Mouse (Mus musculus): ENCODE measurements at regions not wholly inside any gene's neighbourhood (a gene's known extent, or its start where the extent isn't known, plus 50 kb on each side); places are given as distances from the start of the nearest gene placed in this dataset.
"Not testable (repeated sequence)": the region's sequence is repeated elsewhere in the genome, so short reads cannot be mapped to it uniquely, and the experiment has no call there.

- TF ChIP-seq POLR2A (IDR thresholded peaks at IDR 0.05; ENCODE audit: control insufficient read depth, low read depth, low read length) (no peak), CTCF (IDR thresholded peaks at IDR 0.05; ENCODE audit: control insufficient read depth, insufficient read depth, insufficient replicate concordance, low read depth, low read length) (no peak)
- Histone ChIP-seq H3K4me1 (ENCODE audit: control insufficient read depth, insufficient read depth, low read length) (peaks cover 6% of the 10 kb centered on the region), H3K27ac (ENCODE audit: control insufficient read depth, insufficient read depth, low read depth, low read length) (no peak overlapping the region), H3K36me3 (ENCODE audit: control insufficient read depth, insufficient read depth, low read length) (no peaks in the 10 kb centered on the region), H3K27me3 (ENCODE audit: control insufficient read depth, insufficient read depth, low read length) (no peaks in the 10 kb centered on the region; the same call in 1 of the 2 replicates), H3K4me3 (ENCODE audit: control insufficient read depth, low read depth, low read length) (no peak overlapping the region)
Observed at GRCm38 (mm10) chr5:129282133-129282532, 185.6 kb downstream of the Adgrd1 start.

- Histone ChIP-seq H3K27me3 (ENCODE audit: control insufficient read depth, insufficient read depth, low read length) (no peaks in the 10 kb centered on the region; the same call in 1 of the 2 replicates), H3K4me1 (ENCODE audit: control insufficient read depth, insufficient read depth, low read length) (peaks cover 6% of the 10 kb centered on the region), H3K4me3 (ENCODE audit: control insufficient read depth, low read depth, low read length) (no peak overlapping the region), H3K36me3 (ENCODE audit: control insufficient read depth, insufficient read depth, low read length) (no peaks in the 10 kb centered on the region), H3K27ac (ENCODE audit: control insufficient read depth, insufficient read depth, low read depth, low read length) (no peak overlapping the region)
- TF ChIP-seq CTCF (IDR thresholded peaks at IDR 0.05; ENCODE audit: control insufficient read depth, insufficient read depth, insufficient replicate concordance, low read depth, low read length) (no peak), POLR2A (IDR thresholded peaks at IDR 0.05; ENCODE audit: control insufficient read depth, low read depth, low read length) (no peak)
Observed at GRCm38 (mm10) chr5:129282826-129283225, 186.3 kb downstream of the Adgrd1 start.

- no peak for TF ChIP-seq CTCF (IDR thresholded peaks at IDR 0.05; ENCODE audit: control insufficient read depth, insufficient read depth, insufficient replicate concordance, low read depth, low read length)
- no peak for TF ChIP-seq POLR2A (IDR thresholded peaks at IDR 0.05; ENCODE audit: control insufficient read depth, low read depth, low read length)
- Histone ChIP-seq H3K4me1 (ENCODE audit: control insufficient read depth, insufficient read depth, low read length) (peaks cover 6% of the 10 kb centered on the region), H3K27ac (ENCODE audit: control insufficient read depth, insufficient read depth, low read depth, low read length) (no peak overlapping the region), H3K4me3 (ENCODE audit: control insufficient read depth, low read depth, low read length) (no peak overlapping the region), H3K27me3 (ENCODE audit: control insufficient read depth, insufficient read depth, low read length) (no peaks in the 10 kb centered on the region; the same call in 1 of the 2 replicates), H3K36me3 (ENCODE audit: control insufficient read depth, insufficient read depth, low read length) (no peaks in the 10 kb centered on the region)
Observed at GRCm38 (mm10) chr5:129287481-129287880, 190.9 kb downstream of the Adgrd1 start.

- not testable (repeated sequence) for H3K4me1 ChIP-seq (ENCODE audit: control insufficient read depth, insufficient read depth, low read length)
Observed at GRCm38 (mm10) chr5:129292821-129293220, 196.3 kb downstream of the Adgrd1 start.

GRCm38 (mm10) chr5:129294861-129295542 is 198.5 kb downstream of the Adgrd1 start:
- H3K27ac ChIP-seq (ENCODE audit: control insufficient read depth, insufficient read depth, low read depth, low read length); H3K4me3 ChIP-seq (ENCODE audit: control insufficient read depth, low read depth, low read length); H3K36me3 ChIP-seq (ENCODE audit: control insufficient read depth, insufficient read depth, low read length); H3K27me3 ChIP-seq (ENCODE audit: control insufficient read depth, insufficient read depth, low read length); H3K4me1 ChIP-seq (ENCODE audit: control insufficient read depth, insufficient read depth, low read length): not testable (repeated sequence)

More at GRCm38 (mm10) chr5:129292821-129293220, 196.3 kb downstream of the Adgrd1 start:
- not testable (repeated sequence) for H3K4me3 ChIP-seq (ENCODE audit: control insufficient read depth, low read depth, low read length); H3K27me3 ChIP-seq (ENCODE audit: control insufficient read depth, insufficient read depth, low read length); H3K27ac ChIP-seq (ENCODE audit: control insufficient read depth, insufficient read depth, low read depth, low read length); H3K36me3 ChIP-seq (ENCODE audit: control insufficient read depth, insufficient read depth, low read length)

GRCm38 (mm10) chr5:129297657-129298349 is 201.3 kb downstream of the Adgrd1 start:
- Histone ChIP-seq H3K27me3 (ENCODE audit: control insufficient read depth, insufficient read depth, low read length) (no peaks in the 10 kb centered on the region), H3K4me3 (ENCODE audit: control insufficient read depth, low read depth, low read length) (no peak overlapping the region), H3K36me3 (ENCODE audit: control insufficient read depth, insufficient read depth, low read length) (no peaks in the 10 kb centered on the region), H3K27ac (ENCODE audit: control insufficient read depth, insufficient read depth, low read depth, low read length) (no peak overlapping the region), H3K4me1 (ENCODE audit: control insufficient read depth, insufficient read depth, low read length) (peaks cover 5% of the 10 kb centered on the region; the same call in 1 of the 2 replicates)
- TF ChIP-seq POLR2A (IDR thresholded peaks at IDR 0.05; ENCODE audit: control insufficient read depth, low read depth, low read length) (no peak), CTCF (IDR thresholded peaks at IDR 0.05; ENCODE audit: control insufficient read depth, insufficient read depth, insufficient replicate concordance, low read depth, low read length) (no peak)

- H3K27ac ChIP-seq (ENCODE audit: control insufficient read depth, insufficient read depth, low read depth, low read length) = no peak overlapping the region
- no peak for TF ChIP-seq POLR2A (IDR thresholded peaks at IDR 0.05; ENCODE audit: control insufficient read depth, low read depth, low read length)
- no peak for TF ChIP-seq CTCF (IDR thresholded peaks at IDR 0.05; ENCODE audit: control insufficient read depth, insufficient read depth, insufficient replicate concordance, low read depth, low read length)
- peaks cover 5% of the 10 kb centered on the region; the same call in 1 of the 2 replicates for H3K4me1 ChIP-seq (ENCODE audit: control insufficient read depth, insufficient read depth, low read length)
- no peaks in the 10 kb centered on the region for H3K36me3 ChIP-seq (ENCODE audit: control insufficient read depth, insufficient read depth, low read length)
- H3K27me3 ChIP-seq (ENCODE audit: control insufficient read depth, insufficient read depth, low read length) = no peaks in the 10 kb centered on the region
- H3K4me3 ChIP-seq (ENCODE audit: control insufficient read depth, low read depth, low read length) = no peak overlapping the region
Observed at GRCm38 (mm10) chr5:129298646-129299455, 202.2 kb upstream of the Sfswap start.

Data from testis, adult 2 months (tissue).